Mouse (Mus musculus) urinary bladder, postnatal 10 days (tissue): Measurements from ENCODE around the gene Gm26657.

Source experiments
- DNase-seq: peaks from one replicate; pipeline ENCODE4 v3.0.0; 2022; ENCODE audit warnings: low spot score

Gene Gm26657

DNA sequence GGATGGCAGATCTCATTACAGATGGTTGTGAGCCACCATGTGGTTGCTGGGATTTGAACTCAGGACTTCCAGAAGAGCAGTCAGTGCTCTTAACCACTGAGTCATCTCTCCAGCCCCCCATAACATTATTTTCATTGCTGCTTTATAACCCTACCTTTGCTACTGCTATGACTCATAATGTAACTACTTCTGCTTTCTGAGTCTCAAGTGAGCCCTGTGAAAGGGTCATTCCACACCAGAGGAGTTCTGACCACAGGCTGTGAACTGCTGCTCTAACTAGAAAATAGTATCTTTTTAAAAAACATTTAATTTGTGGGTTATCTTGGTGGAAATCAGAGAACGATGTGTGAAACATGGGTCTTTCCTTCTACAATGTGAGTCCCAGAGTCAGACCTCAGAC lies 17.8 kb downstream of the Gm26657 start:
- no peak for DNase-seq

GRCm38 (mm10) chr4:56767861-56768284 lies 28.0 kb downstream of the Gm26657 start:
- DNase-seq = no peak

DNA sequence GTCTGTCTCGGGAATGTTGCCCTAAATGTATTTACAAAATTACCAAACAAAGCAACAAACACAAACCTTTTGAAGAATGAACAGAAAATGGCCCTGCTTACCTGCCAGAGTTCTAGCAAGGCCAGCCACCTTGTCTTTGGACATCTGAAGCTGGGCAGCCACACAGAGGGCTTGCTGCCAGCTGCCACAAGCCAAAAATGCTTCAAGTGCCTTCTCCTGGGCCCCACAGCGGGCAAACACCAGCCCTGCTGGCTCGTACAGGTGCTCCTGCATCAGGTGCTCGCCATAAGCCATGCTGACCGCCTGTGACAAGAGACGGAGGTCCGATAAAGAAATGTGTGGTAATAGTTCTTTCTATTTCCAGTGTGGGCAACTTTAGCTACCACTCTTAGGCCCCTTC lies 29.0 kb downstream of the Gm26657 start:
- no peak for DNase-seq

GRCm38 (mm10) chr4:56771065-56771464 lies 31.2 kb downstream of the Gm26657 start:
- no peak for DNase-seq
